Mouse (Mus musculus): ENCODE measurements around the gene Def8. TPM values are rescaled to one million over a fixed set of nuclear protein-coding genes. Genes with fewer than 3 reads are reported as not detected.

Gene Def8
- polyA plus RNA-seq (2015; fragmentation: Nextera tagmentation; extraction: Ambion mirVana): 48.4 and 49.8 TPM in 2 replicates

- H3K4me3 ChIP-seq: no peak within 1 kb of the TSS
- no peak within 1 kb of the TSS for H3K9ac ChIP-seq
- H3K4me1 ChIP-seq: peaks cover 9% of the 10 kb centered on the region
- H3K27me3 ChIP-seq (replicated peaks): no peaks in the 10 kb centered on the region
- WGBS: 74% methylated on average over 7 of the region's 7 CpGs
- no peak for ATAC-seq (replicated peaks)
- H3K4me2 ChIP-seq: peak within 1 kb of the TSS; percentile 20; the same call in 1 of the 2 replicates
- peaks cover 32% of the 10 kb centered on the region for H3K36me3 ChIP-seq (replicated peaks)
- 0 out of 2 replicates have a peak, but pooled peaks cover 7% of the 10 kb centered on the region for H3K9me3 ChIP-seq
- no peak within 1 kb of the TSS for H3K27ac ChIP-seq
Observed at GRCm38 (mm10) chr8:123423441-123423840, at the start of gene Def8. Def8 (plus strand) TSS chr8:123423527.

GRCm38 (mm10) chr8:123374239-123374578 is 49.1 kb upstream of the Def8 start:
- Histone ChIP-seq H3K9me3 (no peaks in the 10 kb centered on the region), H3K27me3 (replicated peaks) (no peaks in the 10 kb centered on the region), H3K9ac (peak overlapping the region; percentile 66), H3K4me1 (peaks cover 32% of the 10 kb centered on the region), H3K4me2 (peak overlapping the region; percentile 76), H3K36me3 (replicated peaks) (peaks cover 7% of the 10 kb centered on the region; the same call in 1 of the 2 replicates), H3K4me3 (peak overlapping the region; percentile 73), H3K27ac (peak overlapping the region; percentile 94)
- under 1% methylated on average over 20 of the region's 20 CpGs for WGBS
- peak; percentile 78 for ATAC-seq (replicated peaks)

DNA sequence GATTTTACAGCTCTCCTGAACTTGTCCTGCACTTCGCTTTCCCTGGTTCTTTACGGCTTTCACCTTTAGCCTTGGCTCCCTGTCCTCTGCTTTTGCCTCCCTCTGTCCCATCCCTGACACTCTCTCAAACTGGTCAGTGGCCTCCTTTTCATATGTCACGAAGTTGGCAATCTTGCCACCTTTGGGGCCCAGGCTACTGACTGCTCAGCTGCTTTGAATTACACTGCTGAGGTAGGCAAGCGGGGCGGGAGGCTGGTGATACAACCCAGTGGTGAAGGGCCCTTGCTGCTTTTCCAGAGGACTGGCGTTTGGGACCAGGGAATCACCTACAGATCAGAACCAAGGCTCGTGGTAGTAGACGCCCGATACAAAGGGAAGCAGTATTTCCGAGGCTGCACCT is 47.6 kb upstream of the Def8 start:
- WGBS: 78% methylated on average over 10 of the region's 10 CpGs
- H3K4me2 ChIP-seq: no peak overlapping the region
- H3K4me3 ChIP-seq: no peak overlapping the region
- 0 out of 2 replicates have a peak overlapping the region, but pooled peaks have one; percentile 18 for H3K27ac ChIP-seq
- no peak overlapping the region for H3K9ac ChIP-seq
- peaks cover 32% of the 10 kb centered on the region for H3K4me1 ChIP-seq
- no peaks in the 10 kb centered on the region for H3K9me3 ChIP-seq
- H3K36me3 ChIP-seq (replicated peaks): peaks cover 4% of the 10 kb centered on the region
- H3K27me3 ChIP-seq (replicated peaks): no peaks in the 10 kb centered on the region
- ATAC-seq (replicated peaks): no peak

DNA sequence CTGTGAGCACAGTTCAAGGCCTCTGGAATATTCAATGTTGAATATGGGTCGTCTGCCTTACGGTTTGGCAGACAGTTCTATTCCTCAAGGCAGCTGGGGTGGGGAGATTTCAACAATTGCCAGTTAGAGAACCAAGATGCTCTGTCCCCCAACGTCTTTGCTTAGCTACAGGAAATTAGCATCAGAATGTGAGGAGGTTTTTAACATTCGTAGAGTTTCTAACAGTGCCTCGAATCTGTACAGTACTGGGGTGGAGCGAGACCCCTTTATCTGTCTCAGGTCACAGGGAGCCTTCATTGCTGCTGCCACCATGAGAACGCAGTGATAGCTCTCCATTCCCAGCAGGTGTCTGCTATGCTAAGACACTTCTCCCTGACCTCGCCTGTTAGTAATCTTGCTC is 47.2 kb upstream of the Def8 start:
- Histone ChIP-seq H3K4me1 (peaks cover 32% of the 10 kb centered on the region), H3K27me3 (replicated peaks) (no peaks in the 10 kb centered on the region), H3K36me3 (replicated peaks) (peaks cover 4% of the 10 kb centered on the region), H3K27ac (no peak overlapping the region), H3K9me3 (no peaks in the 10 kb centered on the region), H3K4me3 (no peak overlapping the region), H3K9ac (no peak overlapping the region), H3K4me2 (no peak overlapping the region)
- WGBS: 52% methylated on average over 8 of the region's 8 CpGs
- ATAC-seq (replicated peaks): no peak

DNA sequence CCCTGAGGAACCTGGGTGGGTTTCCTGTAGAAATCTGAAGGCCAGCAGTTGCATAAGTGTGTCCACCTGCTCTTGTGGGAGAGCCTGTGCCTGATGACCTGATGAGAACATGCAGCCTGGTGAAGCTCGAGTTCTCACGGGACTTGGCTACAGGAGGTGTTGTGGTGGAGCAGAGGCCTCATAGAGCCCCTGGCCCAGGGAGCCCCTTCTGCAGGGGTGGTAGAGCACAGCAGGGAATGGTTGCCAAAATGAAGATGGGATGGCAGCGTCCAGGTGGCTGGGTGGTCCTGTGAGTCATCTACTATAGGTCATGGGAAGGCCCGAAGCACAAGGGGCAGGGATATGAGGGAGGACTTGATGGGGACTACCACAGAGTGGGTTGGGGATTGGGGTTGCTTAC is 41.6 kb upstream of the Def8 start:
- WGBS: 100% methylated on average over 4 of the region's 4 CpGs
- peaks cover 37% of the 10 kb centered on the region for H3K36me3 ChIP-seq (replicated peaks)
- no peak overlapping the region for H3K4me3 ChIP-seq
- H3K27me3 ChIP-seq (replicated peaks): no peaks in the 10 kb centered on the region
- H3K4me2 ChIP-seq: no peak overlapping the region
- no peak for ATAC-seq (replicated peaks)
- H3K4me1 ChIP-seq: peaks cover under 1% of the 10 kb centered on the region; the same call in 1 of the 2 replicates
- no peak overlapping the region for H3K27ac ChIP-seq
- no peak overlapping the region for H3K9ac ChIP-seq
- no peaks in the 10 kb centered on the region for H3K9me3 ChIP-seq

- no peaks in the 10 kb centered on the region for H3K27me3 ChIP-seq (replicated peaks)
- H3K36me3 ChIP-seq (replicated peaks): peaks cover 37% of the 10 kb centered on the region
- H3K27ac ChIP-seq: no peak overlapping the region
- 91% methylated on average over 8 of the region's 8 CpGs for WGBS
- H3K9me3 ChIP-seq: no peaks in the 10 kb centered on the region
- no peak for ATAC-seq (replicated peaks)
- no peak overlapping the region for H3K4me2 ChIP-seq
- no peak overlapping the region for H3K4me3 ChIP-seq
- H3K9ac ChIP-seq: no peak overlapping the region
- H3K4me1 ChIP-seq: no peaks in the 10 kb centered on the region
Observed at GRCm38 (mm10) chr8:123382516-123382915, 40.8 kb upstream of the Def8 start.

- H3K27me3 ChIP-seq (replicated peaks): no peaks in the 10 kb centered on the region
- no peak overlapping the region for H3K4me2 ChIP-seq
- ATAC-seq (replicated peaks): no peak
- H3K27ac ChIP-seq: no peak overlapping the region
- 69% methylated on average over 9 of the region's 9 CpGs for WGBS
- H3K36me3 ChIP-seq (replicated peaks): peaks cover 51% of the 10 kb centered on the region
- no peak overlapping the region for H3K4me3 ChIP-seq
- no peaks in the 10 kb centered on the region for H3K4me1 ChIP-seq
- no peak overlapping the region for H3K9ac ChIP-seq
- H3K9me3 ChIP-seq: no peaks in the 10 kb centered on the region
Observed at GRCm38 (mm10) chr8:123384883-123385540, 38.3 kb upstream of the Def8 start.

DNA sequence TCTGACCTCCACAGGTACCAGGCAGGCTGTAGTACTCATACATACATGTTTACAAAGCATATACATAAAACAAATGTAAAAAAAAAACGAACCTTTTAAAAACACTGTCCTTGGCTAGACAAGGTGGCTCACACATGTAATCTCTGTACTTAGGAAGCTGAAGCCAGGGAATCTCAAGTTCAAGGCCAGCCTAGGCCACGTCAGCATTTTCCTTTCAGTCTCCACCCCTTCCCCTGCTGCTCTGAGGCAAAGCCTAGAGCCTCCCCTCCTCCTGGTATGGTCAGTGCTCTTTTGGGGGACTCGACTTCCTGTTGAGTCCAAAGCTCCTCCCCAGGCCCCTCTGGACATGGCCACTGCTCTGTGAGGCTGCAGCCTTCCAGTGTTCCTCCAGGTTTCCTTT is 36.3 kb upstream of the Def8 start:
- Histone ChIP-seq H3K36me3 (replicated peaks) (peaks cover 67% of the 10 kb centered on the region), H3K9ac (no peak overlapping the region), H3K4me1 (no peaks in the 10 kb centered on the region), H3K27me3 (replicated peaks) (no peaks in the 10 kb centered on the region), H3K4me2 (no peak overlapping the region), H3K27ac (no peak overlapping the region), H3K9me3 (no peaks in the 10 kb centered on the region), H3K4me3 (no peak overlapping the region)
- WGBS: 74% methylated on average over 3 of the region's 3 CpGs
- ATAC-seq (replicated peaks): no peak

DNA sequence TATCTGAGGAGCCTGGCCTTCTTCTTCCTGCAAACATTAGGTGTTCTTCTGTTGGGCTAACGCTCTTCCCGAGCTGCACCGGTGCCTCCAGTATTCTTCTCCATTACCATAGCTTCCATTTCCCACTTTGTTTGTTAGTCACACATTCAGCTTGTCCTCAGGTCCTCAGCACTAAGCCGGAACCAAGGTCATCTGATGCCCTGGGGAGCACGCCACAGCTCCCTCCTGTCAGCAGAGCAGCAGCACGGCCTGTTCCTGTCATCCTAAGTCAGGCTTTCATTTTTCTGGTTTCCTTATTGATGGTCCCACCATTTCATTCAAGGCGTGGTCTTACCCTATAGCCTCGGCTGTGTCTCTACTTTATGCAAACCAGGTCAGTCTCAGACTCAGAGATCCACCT is 35.5 kb upstream of the Def8 start:
- Histone ChIP-seq H3K27me3 (replicated peaks) (no peaks in the 10 kb centered on the region), H3K36me3 (replicated peaks) (peaks cover 68% of the 10 kb centered on the region), H3K4me1 (no peaks in the 10 kb centered on the region), H3K4me2 (no peak overlapping the region), H3K9ac (no peak overlapping the region), H3K9me3 (no peaks in the 10 kb centered on the region), H3K4me3 (no peak overlapping the region), H3K27ac (no peak overlapping the region)
- ATAC-seq (replicated peaks): no peak
- WGBS: 93% methylated on average over 8 of the region's 8 CpGs

GRCm38 (mm10) chr8:123389026-123389425 is 34.3 kb upstream of the Def8 start:
- no peak overlapping the region for H3K4me3 ChIP-seq
- WGBS: 94% methylated on average over 7 of the region's 7 CpGs
- H3K27ac ChIP-seq: no peak overlapping the region
- no peak overlapping the region for H3K9ac ChIP-seq
- peaks cover 68% of the 10 kb centered on the region for H3K36me3 ChIP-seq (replicated peaks)
- H3K27me3 ChIP-seq (replicated peaks): no peaks in the 10 kb centered on the region
- no peaks in the 10 kb centered on the region for H3K4me1 ChIP-seq
- H3K9me3 ChIP-seq: no peaks in the 10 kb centered on the region
- ATAC-seq (replicated peaks): no peak
- H3K4me2 ChIP-seq: no peak overlapping the region

GRCm38 (mm10) chr8:123398308-123398707 is 25.0 kb upstream of the Def8 start:
- Histone ChIP-seq H3K9ac (no peak overlapping the region), H3K9me3 (no peaks in the 10 kb centered on the region), H3K4me1 (no peaks in the 10 kb centered on the region), H3K27ac (no peak overlapping the region), H3K36me3 (replicated peaks) (peaks cover 87% of the 10 kb centered on the region), H3K4me3 (no peak overlapping the region), H3K4me2 (no peak overlapping the region), H3K27me3 (replicated peaks) (no peaks in the 10 kb centered on the region)
- no peak for ATAC-seq (replicated peaks)
- WGBS: 95% methylated on average over 13 of the region's 13 CpGs

- WGBS: 91% methylated on average over 9 of the region's 9 CpGs
- no peak overlapping the region for H3K4me3 ChIP-seq
- ATAC-seq (replicated peaks): no peak
- no peaks in the 10 kb centered on the region for H3K27me3 ChIP-seq (replicated peaks)
- H3K4me2 ChIP-seq: no peak overlapping the region
- no peaks in the 10 kb centered on the region for H3K9me3 ChIP-seq
- no peak overlapping the region for H3K27ac ChIP-seq
- peaks cover 6% of the 10 kb centered on the region; the same call in 1 of the 2 replicates for H3K4me1 ChIP-seq
- H3K36me3 ChIP-seq (replicated peaks): peaks cover 55% of the 10 kb centered on the region
- H3K9ac ChIP-seq: no peak overlapping the region
Observed at GRCm38 (mm10) chr8:123401936-123402335, 21.4 kb upstream of the Def8 start.

DNA sequence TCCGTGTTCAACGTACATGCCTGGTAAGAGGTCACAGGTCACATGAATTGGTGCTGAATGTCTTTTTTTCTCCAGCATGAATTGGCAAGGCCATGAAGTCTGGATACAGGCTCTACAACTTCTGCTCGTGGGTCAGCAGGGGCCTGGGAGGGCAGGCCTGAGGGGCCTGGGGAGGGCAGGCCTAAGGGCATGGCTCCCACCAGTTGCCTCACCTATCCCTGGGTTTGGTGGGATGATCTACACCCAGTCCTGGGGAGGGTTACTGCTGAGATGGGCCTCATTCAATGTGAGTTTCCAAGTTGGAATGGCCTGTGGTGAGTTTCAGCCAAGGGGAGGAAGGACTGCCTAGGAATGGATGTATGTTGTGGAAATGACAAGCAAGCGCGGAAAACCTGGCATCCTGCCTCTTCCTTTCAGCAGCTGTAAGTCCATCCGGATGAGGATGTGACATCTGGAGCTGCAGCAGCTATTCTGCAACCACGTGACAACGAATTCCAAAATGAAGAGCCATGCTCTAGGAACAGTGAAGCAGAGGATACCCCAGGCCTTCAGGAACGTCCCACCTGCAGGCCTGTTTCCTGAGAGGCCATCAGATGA is 20.5 kb upstream of the Def8 start:
- H3K36me3 ChIP-seq (replicated peaks): peaks cover 47% of the 10 kb centered on the region
- 96% methylated on average over 9 of the region's 9 CpGs for WGBS

More for the DNA sequence above, 20.5 kb upstream of the Def8 start:
- no peak for ATAC-seq (replicated peaks)
- Histone ChIP-seq H3K27me3 (replicated peaks) (no peaks in the 10 kb centered on the region), H3K4me3 (no peak overlapping the region), H3K9ac (no peak overlapping the region), H3K4me1 (peaks cover 10% of the 10 kb centered on the region; the same call in 1 of the 2 replicates), H3K4me2 (no peak overlapping the region), H3K27ac (no peak overlapping the region), H3K9me3 (no peaks in the 10 kb centered on the region)

All from midbrain, embryonic 15.5 days (tissue).